Mouse (Mus musculus): ENCODE measurements around the gene Aqp2. TPM values are rescaled to one million over a fixed set of nuclear protein-coding genes. Genes with fewer than 3 reads are reported as not detected.

Aqp2 gene
- total RNA-seq, 2 experiments from 2014 or later = not detected

- no peak for DNase-seq
Observed at GRCm38 (mm10) chr15:99590429-99591084, 11.7 kb downstream of the Aqp2 start, which contains the start of gene Aqp5. TSS of gene Aqp5 (plus strand) at chr15:99590782.

- DNase-seq = no peak
Observed at GRCm38 (mm10) chr15:99592177-99592576, 13.3 kb downstream of the Aqp2 start.

DNA sequence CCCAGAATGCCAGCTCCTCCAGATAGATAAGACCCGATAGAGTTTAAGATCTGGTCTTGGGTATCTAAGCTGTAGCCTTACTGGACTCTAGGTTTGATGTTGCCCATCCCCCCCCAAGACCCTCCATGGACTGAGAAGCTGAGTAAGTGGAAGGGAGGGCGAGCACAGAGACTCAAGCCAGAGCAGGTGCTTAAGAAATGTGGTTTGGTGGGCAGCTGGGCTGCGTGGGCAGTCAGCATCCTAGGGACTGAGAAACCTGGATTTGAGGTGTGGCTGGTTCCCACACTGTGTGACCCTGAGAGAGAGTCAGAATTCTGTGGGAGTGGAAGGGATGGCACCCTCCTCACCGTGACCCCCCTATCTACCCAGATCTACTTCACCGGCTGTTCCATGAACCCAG lies 14.0 kb downstream of the Aqp2 start:
- DNase-seq = no peak

DNA sequence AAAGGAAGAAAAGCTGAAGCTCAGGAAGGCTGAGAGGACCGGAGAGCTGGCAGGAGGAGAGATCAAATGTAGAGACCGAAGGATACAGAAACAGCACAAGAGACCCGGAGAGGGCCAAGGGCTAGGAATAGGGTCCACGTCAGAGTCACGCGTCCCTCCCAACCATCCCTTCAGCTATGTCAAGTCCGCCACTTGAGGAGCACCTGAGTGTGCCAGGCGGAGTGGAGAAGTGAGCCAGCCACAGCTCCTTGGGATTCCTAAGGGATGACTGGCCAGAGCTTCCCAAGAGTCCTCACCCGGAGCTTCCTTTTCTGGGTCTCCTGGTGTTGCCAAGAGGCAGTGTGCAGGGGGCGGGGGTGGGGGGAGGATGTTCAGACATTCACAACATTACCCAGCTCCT lies 16.1 kb downstream of the Aqp2 start:
- DNase-seq = no peak

GRCm38 (mm10) chr15:99596056-99596687 lies 17.3 kb downstream of the Aqp2 start:
- peak; percentile 90 for DNase-seq

GRCm38 (mm10) chr15:99596841-99597240 lies 18.0 kb downstream of the Aqp2 start:
- DNase-seq = no peak

GRCm38 (mm10) chr15:99597596-99597995 lies 18.7 kb downstream of the Aqp2 start:
- DNase-seq = no peak

GRCm38 (mm10) chr15:99599245-99600070 lies 20.6 kb downstream of the Aqp2 start:
- DNase-seq = no peak

- no peak for DNase-seq
Observed at GRCm38 (mm10) chr15:99600986-99601822, 22.3 kb downstream of the Aqp2 start, which contains the start of gene Aqp6. TSS of gene Aqp6 (plus strand) at chr15:99601400.

DNA sequence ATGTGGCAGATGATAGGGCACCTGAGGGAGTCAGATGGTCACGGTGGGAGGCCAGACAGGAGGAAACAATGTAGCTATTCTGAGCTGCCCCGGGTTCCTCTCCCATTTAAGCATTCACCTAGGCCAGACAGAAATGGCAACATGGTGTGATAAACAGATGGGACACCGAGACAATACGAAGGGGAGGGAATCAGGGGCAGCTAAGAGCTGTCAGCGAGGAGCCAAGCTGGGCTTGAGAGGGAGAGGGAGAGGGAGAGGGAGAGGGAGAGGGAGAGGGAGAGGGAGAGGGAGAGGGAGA lies 22.9 kb downstream of the Aqp2 start:
- no peak for DNase-seq

GRCm38 (mm10) chr15:99602206-99602820 lies 23.5 kb downstream of the Aqp2 start:
- DNase-seq = no peak

- DNase-seq = no peak
Observed at GRCm38 (mm10) chr15:99603216-99603615, 24.4 kb downstream of the Aqp2 start.

DNA sequence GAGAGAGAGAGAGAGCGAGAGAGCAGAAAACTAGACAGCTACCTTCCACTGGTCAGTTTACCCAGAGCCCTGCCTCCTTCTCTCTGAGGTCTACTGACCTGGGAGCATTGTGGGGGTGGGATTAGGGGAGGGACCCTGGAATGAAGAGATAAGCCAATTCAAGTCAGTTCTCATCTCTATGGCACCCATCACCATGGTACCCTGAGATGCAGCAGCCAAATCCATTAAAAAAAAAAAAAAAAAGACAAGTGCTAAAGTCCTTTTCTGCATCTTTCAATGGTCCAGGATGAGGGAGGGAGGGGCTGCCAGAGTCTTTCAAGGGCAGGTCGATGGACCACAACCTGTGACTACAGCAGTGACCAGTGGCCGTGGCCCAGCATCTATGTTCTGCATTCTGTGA lies 26.7 kb downstream of the Aqp2 start:
- no peak for DNase-seq

- no peak for DNase-seq
Observed at GRCm38 (mm10) chr15:99606515-99606914, 27.7 kb downstream of the Aqp2 start.

DNA sequence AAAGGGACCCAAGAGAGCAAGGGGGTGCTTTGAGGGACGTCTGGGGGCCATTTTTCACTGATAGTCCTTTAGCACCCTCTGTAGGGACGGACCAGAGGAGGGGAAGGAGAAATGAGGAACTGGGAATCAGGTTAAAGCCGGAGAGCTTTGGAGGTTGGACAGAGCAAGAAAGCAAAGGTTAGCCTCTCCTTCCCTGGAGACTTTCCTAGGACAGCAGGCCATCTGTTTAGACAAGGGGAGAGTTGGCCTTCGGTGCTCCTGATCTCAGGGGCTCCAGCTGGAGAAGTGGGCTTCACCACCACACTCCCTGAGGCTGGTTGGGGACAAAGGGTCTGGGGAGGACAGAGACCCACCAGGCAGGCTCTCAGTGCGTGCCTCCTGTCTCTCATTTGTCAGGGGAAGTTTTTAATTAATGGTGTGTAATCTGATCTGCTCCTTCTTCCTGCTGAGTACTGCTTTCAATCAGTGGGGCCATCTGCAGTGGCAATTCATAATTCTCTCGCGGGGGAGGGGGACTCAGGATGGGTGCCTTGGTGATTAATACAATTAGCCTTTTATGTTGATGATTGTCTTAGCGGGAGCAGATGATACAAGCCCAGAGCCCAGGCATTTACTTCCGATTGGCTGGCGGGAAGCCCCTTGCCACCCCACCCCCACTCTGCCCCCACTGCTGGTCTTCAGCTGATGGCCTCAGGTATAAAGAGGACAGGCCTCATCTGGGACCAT lies 28.7 kb downstream of the Aqp2 start:
- DNase-seq = no peak

DNA sequence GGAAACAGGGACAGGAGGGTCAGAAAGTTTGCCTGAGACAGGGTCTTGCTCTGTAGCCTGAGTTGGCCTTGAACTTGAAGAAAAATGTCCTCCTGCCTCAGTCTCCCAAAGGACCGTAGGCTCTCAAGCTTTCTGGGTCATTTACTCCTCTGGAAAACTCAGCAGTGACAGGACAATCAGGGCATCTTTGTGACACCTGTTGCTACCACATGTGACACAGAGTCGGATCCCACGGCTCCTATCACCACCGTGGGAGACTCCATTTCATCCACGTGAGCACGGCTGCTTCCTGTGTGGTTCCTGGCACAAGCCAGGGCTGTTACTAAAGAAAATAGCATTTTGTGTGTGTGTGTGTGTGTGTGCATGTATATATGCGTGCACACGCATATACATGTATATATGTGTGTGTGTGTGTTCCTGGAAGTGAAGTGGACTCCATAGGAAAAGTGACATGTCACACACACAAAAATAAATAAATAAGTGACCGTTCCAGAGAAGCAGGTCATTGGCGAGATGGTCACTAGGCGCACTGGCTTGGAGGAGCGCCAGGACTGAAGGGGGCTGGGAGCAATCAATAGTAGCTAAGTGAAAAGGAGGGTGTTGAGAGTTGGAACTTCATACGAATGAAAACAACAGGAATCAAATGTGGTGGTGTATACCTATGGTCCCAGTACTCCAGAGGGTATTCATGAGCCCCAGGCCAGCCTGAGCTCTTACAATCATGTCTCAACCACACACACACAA lies 29.7 kb downstream of the Aqp2 start:
- DNase-seq = no peak

- no peak for DNase-seq
Observed at GRCm38 (mm10) chr15:99611563-99611962, 32.7 kb downstream of the Aqp2 start.

- DNase-seq = no peak
Observed at GRCm38 (mm10) chr15:99614273-99614672, 35.4 kb downstream of the Aqp2 start.

DNA sequence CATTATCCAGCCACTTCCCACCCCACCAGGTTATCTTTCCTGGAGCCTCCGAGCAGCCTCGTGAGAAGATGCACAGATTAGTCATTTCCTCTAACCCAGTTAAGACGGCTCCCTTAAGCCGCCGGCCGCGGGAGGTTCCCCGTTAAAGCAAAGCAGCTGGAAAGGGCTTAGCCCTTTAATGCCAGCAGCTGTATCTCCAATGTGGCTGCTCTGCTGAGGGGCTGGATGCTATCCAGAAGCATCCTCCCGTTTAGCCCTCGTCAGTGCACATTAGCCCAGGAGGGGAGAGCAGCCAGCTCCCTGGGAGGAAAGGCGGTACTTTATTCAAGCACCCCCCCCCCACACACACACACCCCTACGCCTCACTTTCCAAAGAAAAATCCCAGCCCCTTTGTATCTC lies 35.9 kb downstream of the Aqp2 start:
- peak; percentile 57 for DNase-seq

DNA sequence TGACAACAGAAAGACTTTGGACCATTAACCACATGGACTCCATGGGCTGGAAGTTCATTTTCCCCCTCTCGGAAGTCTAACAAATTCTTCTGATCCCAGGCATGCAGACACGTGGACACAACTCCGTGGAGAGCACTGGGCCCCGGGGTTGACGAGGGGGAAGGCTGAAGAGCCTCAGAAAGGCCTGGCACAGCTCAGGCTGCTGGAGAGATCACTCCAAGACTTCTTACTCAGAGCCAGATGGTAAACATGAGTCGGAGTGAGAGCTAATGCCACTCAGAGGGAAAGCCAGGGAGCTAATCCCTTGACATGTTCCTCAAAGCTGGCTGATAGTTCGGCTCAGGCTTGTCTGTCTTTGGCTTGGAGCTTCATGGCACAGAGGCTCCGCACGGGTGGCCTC lies 36.4 kb downstream of the Aqp2 start:
- no peak for DNase-seq

DNA sequence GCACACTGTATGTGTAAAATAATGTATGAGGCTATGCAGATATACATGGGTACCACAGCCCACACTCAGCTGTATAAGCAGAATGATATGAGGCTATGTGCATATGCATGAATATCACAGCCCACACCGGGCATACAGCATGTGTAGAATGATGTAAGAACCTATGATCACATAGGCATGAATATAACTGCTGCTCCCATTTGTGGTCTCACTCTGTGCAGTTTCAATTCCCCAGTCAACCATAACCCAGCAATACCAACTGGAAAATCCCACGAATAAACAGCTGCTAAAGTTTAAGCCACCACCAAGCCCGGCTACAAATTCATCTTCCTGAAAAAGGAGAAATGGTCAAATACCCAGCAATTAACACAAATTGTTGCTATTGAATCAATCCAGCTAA lies 39.7 kb downstream of the Aqp2 start:
- DNase-seq = no peak
